Comparison of ENCODE assay signal across 23 mouse cellular contexts in the genomic region with DNA sequence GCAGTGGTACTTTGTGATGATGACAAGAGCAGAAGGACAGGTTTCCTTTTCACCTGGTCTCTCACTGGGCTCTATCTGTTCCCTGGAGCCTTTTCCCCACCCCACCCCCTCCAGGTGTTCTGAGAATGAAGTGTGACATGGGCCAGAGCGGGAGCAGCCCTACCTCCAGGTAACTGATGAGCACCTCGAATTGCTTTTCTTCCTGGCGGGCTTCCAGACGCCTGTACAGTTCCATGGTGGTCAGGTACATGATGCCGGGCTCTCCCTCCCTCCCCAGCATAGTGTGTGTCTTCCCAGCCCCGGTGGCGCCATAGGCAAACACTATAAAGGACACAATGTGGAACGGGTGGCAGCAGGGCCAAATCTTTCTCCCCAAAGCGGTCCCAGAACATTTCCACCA. TPM values are rescaled to one million over a fixed set of nuclear protein-coding genes. Genes with fewer than 3 reads are reported as not detected.
A peak's percentile ranks its signal among the peaks of the same experiment; 100 is the strongest.
DNase-seq lines count a peak whose midpoint lies in the region.
"Had no signal": no experiment of that assay in that cellular context is flagged by ENCODE, and none has a peak within 500 bp of the region (broad histone marks: within the 10 kb centered on the region; RNA-seq: fewer than 3 reads in every experiment).

No protein-coding gene starts in this region.

- H3K27me3 ChIP-seq in heart, embryonic 10.5 days (ENCODE audit: insufficient read depth, poor library complexity, severe bottlenecking), result no peaks in the 10 kb centered on the region
- H3K27me3 ChIP-seq: CH12.LX, Patski had no signal

- DNase-seq in heart, adult 11 months, result peak; percentile 84
- no peak for DNase-seq in heart, adult 8-10 months (ENCODE audit: low spot score)
- DNase-seq in heart, embryonic 10.5 days (ENCODE audit: low spot score), result peak; percentile 68
- DNase-seq in heart, adult 18-20 months, result no peak
- DNase-seq: adrenal gland, adult 2 months; adrenal gland, adult 8-10 months; adrenal gland, postnatal 10 days; adrenal gland, postnatal 14 days; adrenal gland, postnatal 25 days; adrenal gland, postnatal 36 days; B cell, adult 2 months; cerebellum, adult 11 months; cerebellum, adult 11-12 months; cerebellum, adult 18-20 months had no signal

- no peak overlapping the region for H3K27ac ChIP-seq in heart, embryonic 10.5 days

- 90% methylated on average over 9 of the region's 9 CpGs for WGBS in heart, embryonic 10.5 days

- H3K4me3 ChIP-seq in heart, embryonic 10.5 days, result no peak overlapping the region

- H3K9me3 ChIP-seq in heart, embryonic 10.5 days, result no peaks in the 10 kb centered on the region
- H3K9me3 ChIP-seq: G1E had no signal

- no peaks in the 10 kb centered on the region for H3K4me1 ChIP-seq in heart, embryonic 10.5 days

- H3K36me3 ChIP-seq in heart, embryonic 10.5 days, result peaks cover 62% of the 10 kb centered on the region

RNA-seq across cellular contexts. Expression of gene Kif18b, which starts 9.5 kb away (rescaled TPM):
- under 1 TPM in 3 of 4 experiments, not detected in 1; 0.08 to 0.37 (median 0.13) TPM for total RNA-seq in heart, adult 8-10 months (2022)
- polyA plus RNA-seq in heart, embryonic 10.5 days (2016; fragmentation: Nextera tagmentation; extraction: Ambion mirVana), result 7.7 and 12.1 TPM in 2 replicates
- total RNA-seq in heart, adult 18-20 months (2021), result under 1 TPM in 1 of 2 experiments, not detected in 1; 0.25 TPM

RNA-seq across cellular contexts. Expression of gene Gfap, which starts 14.7 kb away (rescaled TPM):
- total RNA-seq in heart, adult 8-10 months (2022), result under 1 TPM; 0.09 to 0.38 (median 0.27) TPM
- 0.05 and 0.09 TPM in 2 replicates for polyA plus RNA-seq in heart, embryonic 10.5 days (2016; fragmentation: Nextera tagmentation; extraction: Ambion mirVana)
- total RNA-seq in heart, adult 18-20 months (2021), result under 1 TPM; 0.10 to 0.15 TPM
- total RNA-seq: CH12.LX, G1E had no signal
- polyA plus RNA-seq: activated CD4-positive, CD25-positive, alpha-beta regulatory T cell, adult 4 months; CD4-positive, CD25-positive, alpha-beta regulatory T cell, adult 4 months; G1E had no signal

RNA-seq across cellular contexts. Expression of gene Fam187a, which starts 30.4 kb away (rescaled TPM):
- total RNA-seq in heart, adult 8-10 months (2022), result not detected
- not detected in 2 replicates for polyA plus RNA-seq in heart, embryonic 10.5 days (2016; fragmentation: Nextera tagmentation; extraction: Ambion mirVana)
- not detected for total RNA-seq in heart, adult 18-20 months (2021)
- total RNA-seq: adrenal gland, adult 18-20 months; adrenal gland, adult 2 months; adrenal gland, postnatal 10 days; adrenal gland, postnatal 14 days; adrenal gland, postnatal 25 days; adrenal gland, postnatal 36 days; adrenal gland, postnatal 4 days; CH12.LX; ES-E14 had no signal
- polyA plus RNA-seq: activated CD4-positive, CD25-positive, alpha-beta regulatory T cell, adult 4 months; adrenal gland, adult 2 months; CD4-positive, CD25-positive, alpha-beta regulatory T cell, adult 4 months; G1E had no signal

RNA-seq across cellular contexts. Expression of gene C1ql1, which starts 31.1 kb away (rescaled TPM):
- total RNA-seq in heart, adult 8-10 months (2022), result not detected
- 0.34 and 0.98 TPM in 2 replicates for polyA plus RNA-seq in heart, embryonic 10.5 days (2016; fragmentation: Nextera tagmentation; extraction: Ambion mirVana)
- total RNA-seq in heart, adult 18-20 months (2021), result not detected
- total RNA-seq: CH12.LX, G1E, MEL had no signal
- polyA plus RNA-seq: activated CD4-positive, CD25-positive, alpha-beta regulatory T cell, adult 4 months; CD4-positive, CD25-positive, alpha-beta regulatory T cell, adult 4 months; G1E had no signal

RNA-seq across cellular contexts. Expression of gene Ccdc103, which starts 34.4 kb away (rescaled TPM):
- total RNA-seq in heart, adult 8-10 months (2022), result under 1 TPM in 3 of 4 experiments, not detected in 1; 0.30 to 0.35 (median 0.34) TPM
- polyA plus RNA-seq in heart, embryonic 10.5 days (2016; fragmentation: Nextera tagmentation; extraction: Ambion mirVana), result 0.62 and 0.93 TPM in 2 replicates
- not detected for total RNA-seq in heart, adult 18-20 months (2021)
- polyA plus RNA-seq: CD4-positive, CD25-positive, alpha-beta regulatory T cell, adult 4 months had no signal

Comparison
In these comparisons a context has a peak if more than half of its experiments do, and no peak if none do; other contexts are left out.
1. DNase-seq: peak in heart, adult 11 months (single experiment) and heart, embryonic 10.5 days (single experiment); none in heart, adult 8-10 months (single experiment) and heart, adult 18-20 months (0 of 2).